In the genomic region with DNA sequence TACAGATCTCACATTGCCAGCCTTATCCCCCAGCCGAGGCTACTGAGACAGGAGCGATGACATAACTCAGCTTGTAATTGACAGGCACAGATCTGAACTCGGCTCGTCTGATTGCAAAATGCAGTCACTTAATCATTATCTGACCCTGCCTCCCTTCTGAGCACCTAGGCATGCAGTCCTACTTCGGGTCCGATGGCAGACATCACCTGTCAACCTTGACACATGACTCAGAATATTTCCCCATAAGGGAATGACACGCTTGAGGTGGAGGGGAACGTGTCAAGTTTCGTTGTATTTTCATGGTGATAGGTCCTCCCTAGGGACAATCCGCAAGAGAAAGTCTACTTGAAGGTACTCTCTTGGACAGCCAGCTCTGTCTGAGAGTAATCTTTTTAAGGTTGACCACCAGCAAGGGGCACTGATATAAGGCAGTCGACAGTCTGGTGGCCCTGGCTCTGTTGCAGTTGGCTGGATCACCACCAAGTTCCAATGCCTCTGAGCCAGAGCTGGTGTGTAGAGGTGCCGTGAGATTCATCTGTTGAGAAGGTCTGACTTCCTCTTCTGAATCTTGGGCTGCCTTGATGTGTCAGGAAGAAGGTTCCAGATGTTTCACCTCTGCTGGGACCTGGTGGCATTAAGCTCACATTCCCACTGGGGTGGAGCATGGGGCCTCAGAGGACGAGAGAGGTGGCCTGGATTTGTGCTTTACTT, we compare ENCODE assay signal across 23 mouse cellular contexts. TPM values are rescaled to one million over a fixed set of nuclear protein-coding genes. Genes with fewer than 3 reads are reported as not detected.
DNase-seq lines count a peak whose midpoint lies in the region; TF ChIP-seq lines count a peak whose summit lies in the region.
"Had no signal": no experiment of that assay in that cellular context is flagged by ENCODE, and none has a peak within 500 bp of the region (broad histone marks: within the 10 kb centered on the region; RNA-seq: fewer than 3 reads in every experiment).

No protein-coding gene starts in this region.

- no peak for TF ChIP-seq POLR2A in CH12.LX (IDR thresholded peaks at IDR 0.05; ENCODE audit: low read depth, low read length)

- no peak for TF ChIP-seq CTCF in gastrocnemius, adult 2 months (IDR thresholded peaks at IDR 0.05)
- TF ChIP-seq CTCF in CH12.LX (conservative IDR thresholded peaks at IDR 0.05 in 1 of 2, IDR thresholded peaks at IDR 0.05 in 1 of 2; ENCODE audit: low read depth in 2 of 2, low read length in 2 of 2), result no peak

- peaks cover 3% of the 10 kb centered on the region for H3K9me3 ChIP-seq in CH12.LX (replicated peaks; ENCODE audit: low read length)
- H3K9me3 ChIP-seq: embryonic facial prominence, embryonic 13.5 days; neural tube, embryonic 15.5 days had no signal

- peak overlapping the region; percentile 14; the same call in 1 of the 2 replicates for H3K4me2 ChIP-seq in CH12.LX (ENCODE audit: insufficient read depth, low read depth, poor library complexity, severe bottlenecking)
- H3K4me2 ChIP-seq: embryonic facial prominence, embryonic 13.5 days; neural tube, embryonic 15.5 days had no signal

- TF ChIP-seq RAD21 in CH12.LX (IDR thresholded peaks at IDR 0.05; ENCODE audit: low read depth, low read length), result no peak

- H3K27ac ChIP-seq in gastrocnemius, adult 2 months, result peak overlapping the region; percentile 79
- no peak overlapping the region for H3K27ac ChIP-seq in CH12.LX (ENCODE audit: insufficient read depth, low read depth)
- H3K27ac ChIP-seq: embryonic facial prominence, embryonic 13.5 days; hindbrain, embryonic 10.5 days; layer of hippocampus, adult 2 months; liver, embryonic 14.5 days; neural tube, embryonic 15.5 days had no signal

- peaks cover 0 to 5% of the 10 kb centered on the region in 2 experiments for H3K36me3 ChIP-seq in CH12.LX (replicated peaks in 1 of 2; ENCODE audit: control insufficient read depth in 1 of 2, insufficient read depth in 1 of 2, low read length in 1 of 2)
- no peaks in the 10 kb centered on the region for H3K36me3 ChIP-seq in splenic B cell, adult 2 months (ENCODE audit: control insufficient read depth, insufficient read depth, low read length, poor library complexity, severe bottlenecking)
- H3K36me3 ChIP-seq: embryonic facial prominence, embryonic 13.5 days; neural tube, embryonic 15.5 days had no signal

- H3K4me3 ChIP-seq in gastrocnemius, adult 2 months, result peak overlapping the region; percentile 34
- H3K4me3 ChIP-seq in CH12.LX (replicated peaks in 1 of 3; ENCODE audit: low read depth in 2 of 3, low read length in 2 of 3, poor library complexity in 1 of 3), result no peak overlapping the region
- H3K4me3 ChIP-seq: embryonic facial prominence, embryonic 13.5 days; hindbrain, embryonic 10.5 days; layer of hippocampus, adult 2 months; myocyte; neural tube, embryonic 15.5 days had no signal

- H3K27me3 ChIP-seq in CH12.LX (replicated peaks), result no peaks in the 10 kb centered on the region
- H3K27me3 ChIP-seq in splenic B cell, adult 2 months (ENCODE audit: control insufficient read depth, insufficient read depth, low read length, poor library complexity, severe bottlenecking), result no peaks in the 10 kb centered on the region
- H3K27me3 ChIP-seq: embryonic facial prominence, embryonic 13.5 days; neural tube, embryonic 15.5 days had no signal

- in situ Hi-C loops in CH12.LX (cut with MboI; ENCODE audit: low pct_ligation_motif_present, low pct_unique_long_range_greater_than_20kb, low sequenced_read_pairs), result no loop called here

- intact Hi-C loops in gastrocnemius, adult 2 months (cut with DNase I), result no loop called here
- intact Hi-C loops in gastrocnemius, postnatal 14 days (cut with DNase I; ENCODE audit: low total_unique reads), result no loop called here

- no peak for DNase-seq in gastrocnemius, adult 2 months
- DNase-seq in gastrocnemius, postnatal 14 days, result no peak
- no peak for DNase-seq in CH12.LX (ENCODE audit: extremely low read depth)
- DNase-seq in cerebellum, postnatal 14 days, result peak; percentile 60 to 70
- peak; percentile 49 for DNase-seq in splenic B cell, adult 2 months (ENCODE audit: low read depth, low spot score)
- no peak for DNase-seq in adrenal gland, adult 2 months
- no peak for DNase-seq in adrenal gland, postnatal 14 days
- DNase-seq: adrenal gland, postnatal 25 days; kidney, adult 2 months; kidney, postnatal 10 days; left cerebral cortex, postnatal 4 days; lung, postnatal 14 days; midbrain, embryonic 14.5 days had no signal

- H3K9ac ChIP-seq in CH12.LX (ENCODE audit: insufficient read depth, low read depth), result no peak overlapping the region
- H3K9ac ChIP-seq: embryonic facial prominence, embryonic 13.5 days; liver, embryonic 14.5 days; neural tube, embryonic 15.5 days had no signal

- peaks cover 18 to 44% of the 10 kb centered on the region in 2 experiments for H3K4me1 ChIP-seq in CH12.LX (ENCODE audit: control insufficient read depth in 1 of 2, insufficient read depth in 2 of 2)
- H3K4me1 ChIP-seq: hindbrain, embryonic 10.5 days had no signal

- TF ChIP-seq EP300 in CH12.LX (IDR thresholded peaks at IDR 0.05; ENCODE audit: low read length), result no peak

- dilution Hi-C loops in CH12.LX (cut with MboI; ENCODE audit: extremely low pct_ligation_motif_present, extremely low pct_unique_long_range_greater_than_20kb, low sequenced_read_pairs), result no loop called here

- H3K79me2 ChIP-seq in CH12.LX (replicated peaks; ENCODE audit: control insufficient read depth, extremely low read depth, insufficient read depth, poor library complexity, severe bottlenecking), result no peaks in the 10 kb centered on the region

TF ChIP-seq in CH12.LX, 34 proteins besides CTCF, POLR2A, EP300 and RAD21:
- TF ChIP-seq MAX (IDR thresholded peaks at IDR 0.05; ENCODE audit: low read length) (peak; percentile 47; the same call in 1 of the 2 replicates), BHLHE40 (IDR thresholded peaks at IDR 0.05; ENCODE audit: low read depth, low read length) (peak; percentile 79), MAFK (IDR thresholded peaks at IDR 0.05; ENCODE audit: insufficient replicate concordance, low read length) (0 out of 2 replicates have a peak, but pooled peaks have one; percentile 7), ZC3H11A (IDR thresholded peaks at IDR 0.05; ENCODE audit: low read depth, low read length) (no peak)

RNA-seq across cellular contexts. Expression of gene Tmem120b, which starts 15.3 kb away (rescaled TPM):
- total RNA-seq in gastrocnemius, adult 2 months (2021), result 10 to 100 TPM; 19.2 to 23.2 TPM
- total RNA-seq in gastrocnemius, postnatal 14 days (2021), result 10 to 100 TPM; 11.9 TPM
- 6.1 and 8.0 TPM in 2 replicates for total RNA-seq in CH12.LX (2012; rRNA removed)
- total RNA-seq in CH12.LX (2014; rRNA removed), result 4.6 and 4.8 TPM in 2 replicates
- 4.5 and 6.2 TPM in 2 replicates for polyA plus RNA-seq in CH12.LX (2012; ENCODE audit: insufficient read length, low read depth)
- total RNA-seq in adrenal gland, adult 2 months (2021), result 10 to 100 TPM; 32.0 to 33.2 TPM
- polyA plus RNA-seq in adrenal gland, adult 2 months (2012; rRNA removed), result 19.0 and 32.8 TPM in 2 replicates
- 17.7 and 19.2 TPM in 2 replicates for total RNA-seq in adrenal gland, postnatal 14 days (2021)

RNA-seq across cellular contexts. Expression of gene Morn3, which starts 36.7 kb away (rescaled TPM):
- total RNA-seq in gastrocnemius, adult 2 months (2021), result not detected
- total RNA-seq in gastrocnemius, postnatal 14 days (2021), result not detected
- total RNA-seq in CH12.LX (2012; rRNA removed) (not detected in 2 replicates), CH12.LX (2014; rRNA removed) (not detected in 2 replicates)
- polyA plus RNA-seq in CH12.LX (2012; ENCODE audit: insufficient read length, low read depth), result not detected in 2 replicates
- total RNA-seq in adrenal gland, adult 2 months (2021), result not detected
- polyA plus RNA-seq in adrenal gland, adult 2 months (2012; rRNA removed), result not detected in 2 replicates
- not detected in 2 replicates for total RNA-seq in adrenal gland, postnatal 14 days (2021)
- total RNA-seq: adrenal gland, postnatal 25 days; gastrocnemius, postnatal 4 days; layer of hippocampus, adult 2 months; left cerebral cortex, postnatal 4 days; megakaryocyte, adult 5-6 weeks had no signal
- polyA plus RNA-seq: embryonic facial prominence, embryonic 13.5 days; forebrain, embryonic 16.5 days; liver, embryonic 14.5 days; midbrain, embryonic 14.5 days; myocyte; urinary bladder, adult 2 months had no signal

RNA-seq across cellular contexts. Expression of gene Rhof, which starts 49.0 kb away (rescaled TPM):
- total RNA-seq in gastrocnemius, adult 2 months (2021), result under 1 TPM; 0.28 to 0.36 TPM
- under 1 TPM; 0.27 to 0.51 TPM for total RNA-seq in gastrocnemius, postnatal 14 days (2021)
- 46.5 and 56.9 TPM in 2 replicates for total RNA-seq in CH12.LX (2012; rRNA removed)
- total RNA-seq in CH12.LX (2014; rRNA removed), result 32.6 and 33.6 TPM in 2 replicates
- 38.2 and 45.4 TPM in 2 replicates for polyA plus RNA-seq in CH12.LX (2012; ENCODE audit: insufficient read length, low read depth)
- total RNA-seq in adrenal gland, adult 2 months (2021), result 1 to 10 TPM in 1 of 2 experiments, under 1 TPM in 1; 0.84 to 3.8 TPM
- 1.7 and 3.6 TPM in 2 replicates for polyA plus RNA-seq in adrenal gland, adult 2 months (2012; rRNA removed)
- 0.89 and 4.2 TPM in 2 replicates for total RNA-seq in adrenal gland, postnatal 14 days (2021)

RNA-seq across cellular contexts. Expression of gene Setd1b, which starts 58.5 kb away (rescaled TPM):
- total RNA-seq in gastrocnemius, adult 2 months (2021), result 10 to 100 TPM in 1 of 2 experiments, 1 to 10 TPM in 1; 9.8 to 11.3 TPM
- 10 to 100 TPM; 10.5 to 11.2 TPM for total RNA-seq in gastrocnemius, postnatal 14 days (2021)
- 2.3 and 2.6 TPM in 2 replicates for total RNA-seq in CH12.LX (2012; rRNA removed)
- 0.50 and 0.70 TPM in 2 replicates for total RNA-seq in CH12.LX (2014; rRNA removed)
- 8.0 and 9.1 TPM in 2 replicates for polyA plus RNA-seq in CH12.LX (2012; ENCODE audit: insufficient read length, low read depth)
- total RNA-seq in adrenal gland, adult 2 months (2021), result 10 to 100 TPM; 20.5 to 24.0 TPM
- polyA plus RNA-seq in adrenal gland, adult 2 months (2012; rRNA removed), result 17.2 and 22.3 TPM in 2 replicates
- 25.5 and 29.7 TPM in 2 replicates for total RNA-seq in adrenal gland, postnatal 14 days (2021)

Comparison
In these comparisons a context has a peak if more than half of its experiments do, and no peak if none do; other contexts are left out.
1. DNase-seq: peak in cerebellum, postnatal 14 days (2 of 2) and splenic B cell, adult 2 months (single experiment); none in gastrocnemius, adult 2 months (single experiment), gastrocnemius, postnatal 14 days (single experiment), CH12.LX (single experiment), adrenal gland, adult 2 months (single experiment) and adrenal gland, postnatal 14 days (single experiment).